Mouse (Mus musculus): ENCODE results near the gene Pef1. TPM values are rescaled to one million over a fixed set of nuclear protein-coding genes. Genes with fewer than 3 reads are reported as not detected.

Pef1 gene
- polyA plus RNA-seq, 1 experiment from 2014 or later = 75.1 TPM

DNA sequence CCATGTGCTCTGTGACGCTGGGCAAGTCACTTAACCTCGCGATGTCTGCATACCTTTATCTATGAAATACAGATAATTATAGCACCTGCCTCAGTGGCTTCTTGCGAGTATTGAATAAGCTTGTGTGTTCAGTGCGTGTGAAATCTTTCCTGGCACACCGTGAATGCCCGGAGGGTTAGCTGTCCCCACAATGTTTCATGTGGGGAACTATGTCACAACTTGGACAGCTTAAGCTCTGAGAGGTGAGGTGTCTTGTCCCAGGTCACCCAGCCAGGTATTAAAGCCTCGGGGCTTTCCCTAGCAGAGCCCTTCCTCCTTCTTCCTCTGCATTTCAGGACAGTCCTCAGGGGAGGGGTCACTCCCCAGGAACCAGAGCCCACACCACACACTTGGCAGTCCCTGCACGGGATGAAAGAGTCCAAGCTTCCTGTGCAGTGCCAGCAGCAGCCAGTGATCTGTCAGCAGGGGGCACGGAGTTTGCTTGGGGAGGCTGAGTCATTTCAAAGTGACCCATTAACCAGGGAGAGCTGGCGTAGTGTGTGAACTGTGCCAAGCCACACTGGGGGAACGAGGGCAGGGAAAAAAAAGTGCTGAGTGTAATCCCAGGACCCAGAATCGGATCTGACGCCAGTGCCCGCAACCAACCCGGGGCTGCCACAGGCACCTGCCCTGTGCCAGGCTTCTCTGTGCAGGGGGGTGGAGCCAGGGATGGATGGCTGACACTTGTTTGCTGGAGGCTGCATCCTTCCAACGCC, 27.4 kb upstream of the Pef1 start:
- peaks cover 16% of the 10 kb centered on the region for H3K4me1 ChIP-seq
- H3K9ac ChIP-seq = no peak overlapping the region
- H3K4me2 ChIP-seq = no peak overlapping the region
- H3K36me3 ChIP-seq = no peaks in the 10 kb centered on the region
- ATAC-seq (replicated peaks; ENCODE audit: low FRiP score) = peak; percentile 31; the same call in 1 of the 2 replicates
- H3K4me3 ChIP-seq (replicated peaks) = no peak overlapping the region
- H3K9me3 ChIP-seq (replicated peaks) = no peaks in the 10 kb centered on the region
- peaks cover 26% of the 10 kb centered on the region for H3K27me3 ChIP-seq
- no peak overlapping the region for H3K27ac ChIP-seq
- WGBS = 58% methylated on average over 17 of the region's 17 CpGs

DNA sequence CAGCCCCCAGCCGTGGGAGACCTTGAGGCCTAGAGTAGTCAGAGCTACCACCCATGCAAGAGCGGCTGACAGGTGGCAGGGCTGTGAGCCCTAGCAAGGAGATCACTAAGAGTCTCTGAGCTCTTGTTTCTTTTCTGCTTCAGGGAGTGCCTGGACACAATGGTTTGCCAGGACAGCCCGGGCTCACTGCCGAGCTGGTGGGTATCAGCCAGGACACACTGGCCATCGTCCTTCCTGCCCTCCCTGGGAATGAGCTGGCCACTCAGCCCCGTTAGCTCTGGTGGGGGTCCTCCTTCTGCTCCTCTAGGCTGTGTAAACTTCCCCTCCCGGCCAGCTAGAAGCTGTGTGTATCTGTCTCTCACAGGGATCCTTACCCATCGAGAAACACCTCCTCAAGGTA, 25.5 kb upstream of the Pef1 start:
- peaks cover 22% of the 10 kb centered on the region for H3K4me1 ChIP-seq
- WGBS = 69% methylated on average over 8 of the region's 8 CpGs
- no peak for ATAC-seq (replicated peaks; ENCODE audit: low FRiP score)
- H3K9me3 ChIP-seq (replicated peaks) = no peaks in the 10 kb centered on the region
- no peak overlapping the region for H3K4me2 ChIP-seq
- no peak overlapping the region for H3K9ac ChIP-seq
- no peak overlapping the region for H3K4me3 ChIP-seq (replicated peaks)
- peaks cover 26% of the 10 kb centered on the region for H3K27me3 ChIP-seq
- H3K36me3 ChIP-seq = no peaks in the 10 kb centered on the region
- H3K27ac ChIP-seq = no peak overlapping the region

DNA sequence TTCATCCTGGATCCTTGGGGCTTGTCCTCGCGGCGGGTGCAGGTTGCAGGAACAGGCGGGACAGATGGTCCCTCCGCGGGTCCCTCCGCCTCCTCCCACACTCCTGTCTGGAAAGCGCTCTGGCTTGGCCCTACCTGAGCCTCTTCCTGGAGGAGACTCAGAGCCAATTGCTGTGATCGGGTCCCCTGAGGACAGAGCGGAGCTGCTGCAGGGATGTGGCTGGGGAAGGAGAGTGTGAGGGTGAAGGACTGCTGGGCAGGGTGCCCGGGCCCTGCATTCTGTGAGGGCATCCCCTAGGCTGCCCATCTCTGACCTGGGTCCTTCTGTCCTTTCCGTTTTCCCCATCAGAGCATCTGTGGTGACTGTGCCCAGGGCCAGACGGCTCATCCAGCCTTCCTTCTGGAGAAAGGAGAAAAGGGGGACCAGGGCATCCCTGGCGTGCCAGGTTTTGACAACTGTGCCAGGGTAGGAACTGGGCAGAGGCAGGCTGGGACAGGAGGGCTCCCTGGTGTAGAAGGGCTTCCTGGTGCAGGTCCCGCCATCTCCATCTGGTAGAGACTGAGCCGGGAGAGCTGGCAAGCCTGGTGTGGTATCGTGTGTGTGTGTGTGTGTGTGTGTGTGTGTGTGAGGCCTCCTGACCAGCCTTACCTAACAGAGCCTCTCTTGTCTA, 23.4 kb upstream of the Pef1 start:
- Histone ChIP-seq H3K27ac (no peak overlapping the region), H3K27me3 (peaks cover 26% of the 10 kb centered on the region), H3K4me1 (peaks cover 22% of the 10 kb centered on the region), H3K9ac (no peak overlapping the region), H3K36me3 (no peaks in the 10 kb centered on the region), H3K4me3 (replicated peaks) (no peak overlapping the region), H3K9me3 (replicated peaks) (no peaks in the 10 kb centered on the region), H3K4me2 (no peak overlapping the region)
- 51% methylated on average over 17 of the region's 17 CpGs for WGBS
- no peak for ATAC-seq (replicated peaks; ENCODE audit: low FRiP score)

DNA sequence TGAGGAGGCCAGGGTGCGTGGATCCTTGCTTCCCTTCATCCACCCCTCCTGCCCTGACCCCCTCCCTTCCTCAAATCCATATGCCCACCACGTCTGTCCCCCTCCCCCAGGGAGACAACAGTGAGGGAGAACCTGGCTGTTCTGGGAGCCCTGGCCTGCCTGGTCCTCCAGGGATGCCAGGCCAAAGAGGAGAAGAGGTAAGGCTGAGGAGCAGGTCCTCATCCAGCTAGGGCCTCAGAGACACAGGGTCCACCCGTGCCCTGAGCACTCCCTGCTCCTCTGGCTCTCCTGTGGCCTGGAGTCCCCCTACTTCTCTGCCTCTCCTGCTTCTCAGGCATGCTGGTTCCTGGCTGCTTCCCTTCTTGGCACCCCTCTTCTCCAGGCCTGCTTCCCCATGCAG, 22.8 kb upstream of the Pef1 start:
- peaks cover 22% of the 10 kb centered on the region for H3K4me1 ChIP-seq
- peaks cover 26% of the 10 kb centered on the region for H3K27me3 ChIP-seq
- H3K36me3 ChIP-seq = no peaks in the 10 kb centered on the region
- WGBS = 58% methylated on average over 3 of the region's 3 CpGs
- no peak for ATAC-seq (replicated peaks; ENCODE audit: low FRiP score)
- H3K27ac ChIP-seq = no peak overlapping the region
- H3K9ac ChIP-seq = no peak overlapping the region
- no peaks in the 10 kb centered on the region for H3K9me3 ChIP-seq (replicated peaks)
- no peak overlapping the region for H3K4me2 ChIP-seq
- no peak overlapping the region for H3K4me3 ChIP-seq (replicated peaks)

DNA sequence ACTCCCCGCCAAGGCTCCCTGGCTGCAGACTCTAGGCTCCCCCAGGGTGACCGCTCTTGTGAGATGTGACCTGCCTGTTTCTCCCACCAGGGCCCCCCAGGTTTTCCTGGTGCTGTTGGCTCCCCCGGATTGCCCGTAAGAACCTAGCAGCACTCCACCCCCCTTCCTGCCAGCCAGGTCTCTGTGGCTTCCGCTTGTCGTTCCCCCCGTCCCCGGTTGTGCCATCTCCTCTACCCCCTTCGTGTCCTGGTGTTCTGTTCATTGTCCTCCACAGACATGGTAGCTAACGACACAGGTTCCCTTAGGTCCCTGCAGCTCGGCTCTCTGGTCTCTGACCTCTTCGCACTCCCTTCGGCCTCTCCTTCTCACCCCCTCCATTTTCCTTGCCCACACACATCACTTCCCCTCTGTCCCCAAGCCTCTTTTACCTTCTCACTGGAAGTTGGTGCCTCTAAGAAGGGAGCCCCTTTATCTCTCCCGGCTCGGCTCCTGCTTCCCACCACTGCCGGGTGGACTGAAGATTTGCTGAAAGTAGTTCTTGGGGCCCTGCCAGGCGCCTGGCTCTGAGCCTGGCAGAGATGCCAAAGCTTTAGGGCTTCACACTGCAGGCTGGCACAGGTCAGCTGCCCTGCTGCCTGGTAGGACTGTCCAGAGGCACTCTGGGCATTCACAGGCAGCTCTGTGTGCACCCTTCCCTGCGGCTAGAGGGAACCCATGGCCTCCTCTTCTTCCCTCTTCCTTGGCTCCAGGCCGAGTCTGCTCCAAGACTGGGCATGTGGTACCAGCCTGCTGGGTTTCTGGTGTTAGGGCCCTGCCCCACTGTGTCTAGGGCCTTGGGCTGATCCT, 20.8 kb upstream of the Pef1 start:
- no peak overlapping the region for H3K4me3 ChIP-seq (replicated peaks)
- H3K9me3 ChIP-seq (replicated peaks) = no peaks in the 10 kb centered on the region
- peaks cover 19% of the 10 kb centered on the region for H3K4me1 ChIP-seq
- 72% methylated on average over 19 of the region's 19 CpGs for WGBS
- no peak for ATAC-seq (replicated peaks; ENCODE audit: low FRiP score)
- H3K27ac ChIP-seq = no peak overlapping the region
- H3K9ac ChIP-seq = no peak overlapping the region
- H3K27me3 ChIP-seq = peaks cover 24% of the 10 kb centered on the region
- H3K36me3 ChIP-seq = no peaks in the 10 kb centered on the region
- no peak overlapping the region for H3K4me2 ChIP-seq

DNA sequence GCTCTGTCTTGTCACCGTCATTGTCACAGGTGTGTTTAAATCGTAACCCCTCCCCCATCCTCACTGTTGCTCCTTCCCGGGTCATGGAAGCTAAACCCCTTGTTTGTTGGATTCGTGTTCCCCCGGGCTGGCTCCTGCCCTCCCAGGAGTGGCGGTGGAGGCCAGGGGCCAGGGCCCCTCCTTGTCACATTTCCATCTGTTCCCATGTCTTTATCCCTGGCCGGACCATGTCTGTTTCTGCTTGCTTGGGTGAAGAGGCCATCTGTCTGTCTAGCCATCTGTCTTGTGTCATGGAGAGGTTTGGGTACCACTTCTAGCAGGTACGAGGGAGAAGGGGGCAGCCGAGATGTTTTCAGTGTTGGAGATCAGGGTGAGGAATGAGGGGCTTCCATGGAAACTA, 20.1 kb upstream of the Pef1 start:
- Histone ChIP-seq H3K27ac (no peak overlapping the region), H3K4me2 (no peak overlapping the region), H3K4me3 (replicated peaks) (no peak overlapping the region), H3K36me3 (no peaks in the 10 kb centered on the region), H3K9me3 (replicated peaks) (no peaks in the 10 kb centered on the region), H3K9ac (no peak overlapping the region), H3K4me1 (peaks cover 19% of the 10 kb centered on the region), H3K27me3 (peaks cover 22% of the 10 kb centered on the region)
- 39% methylated on average over 9 of the region's 9 CpGs for WGBS
- no peak for ATAC-seq (replicated peaks; ENCODE audit: low FRiP score)

DNA sequence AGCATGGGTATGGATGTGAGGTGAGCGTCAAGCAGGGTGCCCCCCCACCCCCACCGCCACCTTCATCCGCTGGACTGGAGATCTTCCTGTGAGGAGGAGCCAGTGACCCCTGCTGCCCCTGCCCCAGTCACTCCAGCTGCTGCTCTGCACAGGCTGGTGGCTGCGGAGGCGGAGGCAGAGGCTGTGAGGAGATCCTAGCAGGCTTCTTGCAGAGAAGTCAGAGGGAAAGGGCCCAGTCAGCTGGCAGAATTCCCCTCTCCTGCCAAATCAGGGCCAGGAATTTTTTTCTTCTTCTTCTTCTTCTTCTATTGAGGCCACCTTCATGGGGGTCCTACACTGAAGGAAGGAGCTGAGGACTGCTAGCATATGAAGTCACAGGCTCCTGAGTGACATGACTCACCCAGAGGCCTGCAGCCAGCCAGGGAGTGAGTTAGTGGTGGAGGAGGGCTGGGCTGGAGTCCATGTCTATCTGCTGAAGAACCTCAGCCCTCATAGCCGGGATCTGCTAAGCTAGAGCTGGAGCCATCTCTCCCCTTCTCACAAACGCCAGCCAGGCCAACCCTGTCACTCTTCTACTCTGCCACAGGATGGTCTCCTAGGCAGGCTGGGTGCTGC, 17.9 kb upstream of the Pef1 start:
- H3K4me3 ChIP-seq (replicated peaks) = no peak overlapping the region
- ATAC-seq (replicated peaks; ENCODE audit: low FRiP score) = no peak
- peaks cover 19% of the 10 kb centered on the region for H3K4me1 ChIP-seq
- H3K27ac ChIP-seq = peak overlapping the region; percentile 41; the same call in 1 of the 2 replicates
- no peaks in the 10 kb centered on the region for H3K36me3 ChIP-seq
- 38% methylated on average over 7 of the region's 7 CpGs for WGBS
- no peak overlapping the region for H3K9ac ChIP-seq
- H3K27me3 ChIP-seq = peaks cover 21% of the 10 kb centered on the region
- no peaks in the 10 kb centered on the region for H3K9me3 ChIP-seq (replicated peaks)
- H3K4me2 ChIP-seq = no peak overlapping the region

DNA sequence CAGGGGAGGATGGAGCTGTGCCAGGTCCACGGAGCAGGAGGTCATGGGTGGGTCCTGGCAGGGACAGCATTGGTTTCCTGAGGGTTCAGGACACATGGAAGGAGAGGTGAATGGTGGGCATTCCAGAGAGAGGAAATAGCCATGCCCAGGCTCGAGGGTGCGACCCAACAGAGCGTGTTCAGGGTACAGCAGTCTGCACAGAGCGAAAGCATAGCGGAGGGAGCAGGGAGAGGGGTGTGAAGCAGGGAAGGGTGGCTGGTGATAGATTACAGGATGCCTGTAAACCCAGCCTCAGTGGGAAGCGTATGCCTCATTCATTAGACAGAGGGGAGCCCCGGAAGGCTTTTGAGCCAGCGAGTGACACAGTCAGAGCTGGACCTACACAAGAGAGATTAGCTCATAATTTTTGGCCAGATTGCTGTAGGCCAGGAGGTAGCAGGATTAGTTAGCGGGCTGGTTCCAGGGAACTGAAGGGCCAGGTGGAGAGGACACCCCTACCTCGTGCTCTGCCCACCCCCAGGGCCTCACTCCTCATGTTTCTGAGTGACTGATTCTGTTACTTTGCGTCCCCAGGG, 17.0 kb upstream of the Pef1 start:
- Histone ChIP-seq H3K9ac (no peak overlapping the region), H3K36me3 (no peaks in the 10 kb centered on the region), H3K9me3 (replicated peaks) (no peaks in the 10 kb centered on the region), H3K4me2 (no peak overlapping the region), H3K4me3 (replicated peaks) (no peak overlapping the region), H3K27me3 (peaks cover 21% of the 10 kb centered on the region), H3K4me1 (peaks cover 19% of the 10 kb centered on the region), H3K27ac (no peak overlapping the region)
- 65% methylated on average over 12 of the region's 12 CpGs for WGBS
- no peak for ATAC-seq (replicated peaks; ENCODE audit: low FRiP score)

DNA sequence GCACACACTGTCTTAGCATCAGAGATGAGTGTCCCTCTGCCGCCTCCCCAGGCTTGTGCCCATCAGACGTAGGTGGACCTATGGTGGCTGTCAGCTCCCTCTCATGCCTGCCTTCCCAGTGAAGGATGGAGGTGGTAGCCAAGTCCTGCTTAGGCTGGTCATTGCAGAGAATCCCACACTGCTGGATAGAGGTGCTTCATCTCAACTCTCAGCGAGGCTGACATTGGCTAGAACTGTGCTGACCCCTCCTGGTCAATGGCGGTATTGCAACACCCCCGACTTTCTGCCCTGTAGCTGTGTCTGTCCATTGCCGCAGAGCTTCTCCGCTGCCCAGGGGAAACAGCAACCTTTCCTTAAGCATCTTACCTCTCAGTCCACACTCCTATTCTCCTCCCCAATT, 15.1 kb upstream of the Pef1 start:
- no peak overlapping the region for H3K9ac ChIP-seq
- H3K4me2 ChIP-seq = no peak overlapping the region
- peak; percentile 38; the same call in 1 of the 2 replicates for ATAC-seq (replicated peaks; ENCODE audit: low FRiP score)
- H3K27me3 ChIP-seq = peaks cover 21% of the 10 kb centered on the region
- H3K9me3 ChIP-seq (replicated peaks) = no peaks in the 10 kb centered on the region
- no peak overlapping the region for H3K27ac ChIP-seq
- 14% methylated on average over 7 of the region's 7 CpGs for whole genome bisulfite sequencing
- no peak overlapping the region for H3K4me3 ChIP-seq (replicated peaks)
- peaks cover 13% of the 10 kb centered on the region for H3K4me1 ChIP-seq
- no peaks in the 10 kb centered on the region for H3K36me3 ChIP-seq

DNA sequence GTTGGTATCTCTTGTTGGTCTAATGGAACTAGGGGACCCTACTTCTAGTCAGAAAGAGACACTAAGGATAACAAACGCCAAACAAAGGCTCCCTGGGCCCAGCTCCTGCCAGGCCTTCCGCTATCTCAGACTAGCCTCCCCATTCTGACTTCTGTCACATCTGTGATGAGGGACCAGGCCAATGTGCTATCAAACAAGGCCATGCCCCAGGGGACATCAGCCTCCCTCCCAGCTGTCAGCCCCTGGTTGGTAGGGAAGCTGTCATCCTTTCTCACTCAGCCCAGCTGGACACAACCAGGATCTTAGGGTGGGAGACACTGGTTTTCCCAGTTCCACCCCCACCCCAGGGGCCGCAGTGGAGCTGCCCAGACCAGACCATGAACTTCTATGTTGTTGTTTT, 7.2 kb upstream of the Pef1 start:
- H3K9ac ChIP-seq = no peak overlapping the region
- H3K4me2 ChIP-seq = no peak overlapping the region
- no peaks in the 10 kb centered on the region for H3K36me3 ChIP-seq
- peaks cover 4% of the 10 kb centered on the region; the same call in 1 of the 2 replicates for H3K27me3 ChIP-seq
- no peak overlapping the region for H3K27ac ChIP-seq
- no peak for ATAC-seq (replicated peaks; ENCODE audit: low FRiP score)
- H3K4me1 ChIP-seq = peaks cover 3% of the 10 kb centered on the region; the same call in 1 of the 2 replicates
- WGBS = 72% methylated on average over 3 of the region's 3 CpGs
- no peak overlapping the region for H3K4me3 ChIP-seq (replicated peaks)
- no peaks in the 10 kb centered on the region for H3K9me3 ChIP-seq (replicated peaks)

DNA sequence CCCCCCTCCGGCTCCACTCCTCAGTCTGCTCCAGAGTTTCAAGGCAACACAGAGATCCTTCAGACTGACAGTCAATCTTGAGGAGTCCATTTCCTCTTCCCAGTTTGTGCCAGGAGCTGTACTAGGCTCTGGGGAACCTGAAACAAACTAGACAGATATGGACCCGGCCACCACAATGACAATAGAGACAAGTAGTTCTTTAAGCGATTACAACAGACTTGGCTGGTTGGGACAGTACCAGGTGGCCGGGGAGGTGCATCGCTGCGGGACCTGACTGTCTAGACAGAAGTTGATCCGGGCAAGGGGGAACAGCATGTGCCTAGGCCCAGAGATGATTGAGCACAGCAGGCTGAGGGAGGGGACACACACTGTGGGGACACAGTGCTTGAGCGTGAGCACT, 1.2 kb upstream of the Pef1 start:
- 0 out of 2 replicates have a peak overlapping the region, but pooled peaks have one; percentile 5 for H3K4me2 ChIP-seq
- H3K27me3 ChIP-seq = no peaks in the 10 kb centered on the region
- H3K36me3 ChIP-seq = no peaks in the 10 kb centered on the region
- H3K4me1 ChIP-seq = peaks cover 22% of the 10 kb centered on the region
- H3K4me3 ChIP-seq (replicated peaks) = no peak overlapping the region
- H3K27ac ChIP-seq = no peak overlapping the region
- 45% methylated on average over 8 of the region's 8 CpGs for WGBS
- H3K9ac ChIP-seq = no peak overlapping the region
- ATAC-seq (replicated peaks; ENCODE audit: low FRiP score) = no peak
- H3K9me3 ChIP-seq (replicated peaks) = no peaks in the 10 kb centered on the region
